Mouse (Mus musculus): ENCODE results near the gene Tcp10c. TPM values are rescaled to one million over a fixed set of nuclear protein-coding genes. Genes with fewer than 3 reads are reported as not detected.
"Not testable (repeated sequence)": the region's sequence is repeated elsewhere in the genome, so short reads cannot be mapped to it uniquely, and the experiment has no call there.

The Tcp10c gene
- polyA plus RNA-seq, 1 experiment from 2014 or later: not detected

GRCm38 (mm10) chr17:13403527-13404131 lies 49.3 kb downstream of the Tcp10c start:
- WGBS: 84% methylated on average over 5 of the region's 5 CpGs
- not testable (repeated sequence) for H3K27ac ChIP-seq (replicated peaks); H3K27me3 ChIP-seq (replicated peaks; ENCODE audit: low read depth, poor library complexity, severe bottlenecking); H3K36me3 ChIP-seq (replicated peaks); DNase-seq (ENCODE audit: low spot score); H3K4me1 ChIP-seq; H3K4me3 ChIP-seq
- H3K9me3 ChIP-seq: peaks cover 31% of the 10 kb centered on the region

- H3K27ac ChIP-seq (replicated peaks); H3K27me3 ChIP-seq (replicated peaks; ENCODE audit: low read depth, poor library complexity, severe bottlenecking); H3K4me3 ChIP-seq; DNase-seq (ENCODE audit: low spot score); H3K4me1 ChIP-seq; H3K36me3 ChIP-seq (replicated peaks): not testable (repeated sequence)
- peaks cover 17% of the 10 kb centered on the region for H3K9me3 ChIP-seq
- 86% methylated on average over 3 of the region's 3 CpGs for WGBS
These were observed 51.7 kb downstream of the Tcp10c start for GRCm38 (mm10) chr17:13406023-13406422.

GRCm38 (mm10) chr17:13406701-13407100 lies 52.3 kb downstream of the Tcp10c start:
- H3K9me3 ChIP-seq: peaks cover 17% of the 10 kb centered on the region
- H3K27me3 ChIP-seq (replicated peaks; ENCODE audit: low read depth, poor library complexity, severe bottlenecking); DNase-seq (ENCODE audit: low spot score); H3K27ac ChIP-seq (replicated peaks); H3K36me3 ChIP-seq (replicated peaks); H3K4me3 ChIP-seq; H3K4me1 ChIP-seq: not testable (repeated sequence)
- WGBS: 92% methylated on average over 6 of the region's 6 CpGs

GRCm38 (mm10) chr17:13407621-13408256 lies 53.4 kb downstream of the Tcp10c start:
- not testable (repeated sequence) for H3K36me3 ChIP-seq (replicated peaks); H3K4me3 ChIP-seq; H3K27ac ChIP-seq (replicated peaks); DNase-seq (ENCODE audit: low spot score); H3K27me3 ChIP-seq (replicated peaks; ENCODE audit: low read depth, poor library complexity, severe bottlenecking); H3K4me1 ChIP-seq
- peaks cover 17% of the 10 kb centered on the region for H3K9me3 ChIP-seq
- 94% methylated on average over 3 of the region's 4 CpGs for WGBS

- not testable (repeated sequence) for DNase-seq (ENCODE audit: low spot score); H3K27me3 ChIP-seq (replicated peaks; ENCODE audit: low read depth, poor library complexity, severe bottlenecking); H3K4me3 ChIP-seq; H3K4me1 ChIP-seq; H3K27ac ChIP-seq (replicated peaks); H3K36me3 ChIP-seq (replicated peaks)
- 92% methylated on average over 11 of the region's 11 CpGs for WGBS
- peaks cover 17% of the 10 kb centered on the region for H3K9me3 ChIP-seq
These were observed 53.9 kb downstream of the Tcp10c start for GRCm38 (mm10) chr17:13408257-13408633.

- 93% methylated on average over 11 of the region's 12 CpGs for WGBS
These were observed 66.7 kb downstream of the Tcp10c start for GRCm38 (mm10) chr17:13421022-13421591.

GRCm38 (mm10) chr17:13422638-13423037 lies 68.3 kb downstream of the Tcp10c start:
- WGBS: 90% methylated on average over 5 of the region's 5 CpGs
- not testable (repeated sequence) for H3K27me3 ChIP-seq (replicated peaks; ENCODE audit: low read depth, poor library complexity, severe bottlenecking); H3K36me3 ChIP-seq (replicated peaks); DNase-seq (ENCODE audit: low spot score); H3K27ac ChIP-seq (replicated peaks); H3K4me3 ChIP-seq; H3K4me1 ChIP-seq
- H3K9me3 ChIP-seq: peaks cover 30% of the 10 kb centered on the region

More at GRCm38 (mm10) chr17:13421022-13421591, 66.7 kb downstream of the Tcp10c start:
- DNase-seq (ENCODE audit: low spot score); H3K4me3 ChIP-seq; H3K27me3 ChIP-seq (replicated peaks; ENCODE audit: low read depth, poor library complexity, severe bottlenecking); H3K4me1 ChIP-seq; H3K27ac ChIP-seq (replicated peaks); H3K36me3 ChIP-seq (replicated peaks): not testable (repeated sequence)
- peaks cover 24% of the 10 kb centered on the region for H3K9me3 ChIP-seq

- not testable (repeated sequence) for H3K4me1 ChIP-seq; H3K4me3 ChIP-seq; H3K27ac ChIP-seq (replicated peaks); DNase-seq (ENCODE audit: low spot score); H3K27me3 ChIP-seq (replicated peaks; ENCODE audit: low read depth, poor library complexity, severe bottlenecking); H3K36me3 ChIP-seq (replicated peaks)
- WGBS: 69% methylated on average over 8 of the region's 8 CpGs
- H3K9me3 ChIP-seq: peaks cover 30% of the 10 kb centered on the region
These were observed 69.1 kb downstream of the Tcp10c start for GRCm38 (mm10) chr17:13423373-13424024.

GRCm38 (mm10) chr17:13424321-13424720 lies 69.9 kb downstream of the Tcp10c start:
- peaks cover 30% of the 10 kb centered on the region for H3K9me3 ChIP-seq
- WGBS: 88% methylated on average over 6 of the region's 6 CpGs
- H3K27ac ChIP-seq (replicated peaks); DNase-seq (ENCODE audit: low spot score); H3K36me3 ChIP-seq (replicated peaks); H3K4me1 ChIP-seq; H3K27me3 ChIP-seq (replicated peaks; ENCODE audit: low read depth, poor library complexity, severe bottlenecking); H3K4me3 ChIP-seq: not testable (repeated sequence)

GRCm38 (mm10) chr17:13425694-13426093 lies 71.3 kb downstream of the Tcp10c start:
- not testable (repeated sequence) for DNase-seq (ENCODE audit: low spot score); H3K27ac ChIP-seq (replicated peaks); H3K27me3 ChIP-seq (replicated peaks; ENCODE audit: low read depth, poor library complexity, severe bottlenecking); H3K4me1 ChIP-seq; H3K4me3 ChIP-seq; H3K36me3 ChIP-seq (replicated peaks)
- peaks cover 30% of the 10 kb centered on the region for H3K9me3 ChIP-seq
- WGBS: 80% methylated on average over 2 of the region's 5 CpGs

GRCm38 (mm10) chr17:13426508-13426907 lies 72.1 kb downstream of the Tcp10c start:
- 91% methylated on average over 4 of the region's 6 CpGs for WGBS
- not testable (repeated sequence) for DNase-seq (ENCODE audit: low spot score)

More at GRCm38 (mm10) chr17:13426508-13426907, 72.1 kb downstream of the Tcp10c start:
- H3K36me3 ChIP-seq (replicated peaks); H3K4me3 ChIP-seq; H3K27me3 ChIP-seq (replicated peaks; ENCODE audit: low read depth, poor library complexity, severe bottlenecking); H3K4me1 ChIP-seq; H3K27ac ChIP-seq (replicated peaks): not testable (repeated sequence)
- H3K9me3 ChIP-seq: peaks cover 27% of the 10 kb centered on the region
